Mouse (Mus musculus) liver, embryonic 11.5 days (tissue): ENCODE measurements at regions not wholly inside any gene's neighbourhood (a gene's known extent, or its start where the extent isn't known, plus 50 kb on each side); places are given as distances from the start of the nearest gene placed in this dataset.

Experiments
- ATAC-seq: fragments of 200-750 bp; cut with Nextera tagmentation; replicated peaks from 2 replicates; pipeline ENCODE4 v1.8.0; 2017; ENCODE audit warnings: moderate number of reproducible peaks, mild to moderate bottlenecking, moderate TSS enrichment, moderate library complexity; ENCODE audit not compliant: low FRiP score
- DNase-seq: peaks from one replicate; pipeline ENCODE4 v3.0.0-alpha.2; 2017; ENCODE audit warnings: low spot score
- H3K27ac ChIP-seq: fragments of 300-500 bp; sonication (generic); 2 replicates; pipeline ENCODE4 v1.5.1; 2014; ENCODE audit warnings: mild to moderate bottlenecking, low read depth, low read length, control low read depth
- H3K27me3 ChIP-seq: fragments of 300-500 bp; sonication (generic); replicated peaks from 2 replicates; pipeline ENCODE4 v1.6.1; 2014; ENCODE audit warnings: low read length, mixed read lengths; ENCODE audit not compliant: control insufficient read depth, insufficient read depth
- H3K36me3 ChIP-seq: fragments of 300-500 bp; sonication (generic); 2 replicates; pipeline ENCODE4 v1.6.1; 2014; ENCODE audit warnings: mild to moderate bottlenecking, low read length, moderate library complexity, mixed read lengths; ENCODE audit not compliant: control insufficient read depth, insufficient read depth
- H3K4me1 ChIP-seq: fragments of 300-500 bp; sonication (generic); replicated peaks from 2 replicates; pipeline ENCODE4 v1.6.1; 2014; ENCODE audit warnings: low read length, mixed read lengths; ENCODE audit not compliant: control insufficient read depth, insufficient read depth
- H3K4me2 ChIP-seq: fragments of 300-500 bp; sonication (generic); 2 replicates; pipeline ENCODE4 v1.6.1; 2014; ENCODE audit warnings: mild to moderate bottlenecking, control low read depth, moderate library complexity
- H3K4me3 ChIP-seq: fragments of 300-500 bp; sonication (generic); 2 replicates; pipeline ENCODE4 v1.5.1; 2014; ENCODE audit warnings: low read depth, low read length, control low read depth
- H3K9ac ChIP-seq: fragments of 300-500 bp; sonication (generic); 2 replicates; pipeline ENCODE4 v1.6.1; 2014; ENCODE audit warnings: low read depth, low read length, control low read depth
- H3K9me3 ChIP-seq: fragments of 300-500 bp; sonication (generic); 2 replicates; pipeline ENCODE4 v1.6.1; 2016; ENCODE audit warnings: low read length, inconsistent platforms, mixed read lengths; ENCODE audit not compliant: control insufficient read depth
- WGBS: fragments of 180-500 bp; shearing (Covaris S2); extraction: QIAGEN DNeasy Blood & Tissue Kit; methylation state at CpG from one replicate; pipeline ENCODE4 v1.1.7; 2014; 5-methylcytosine and 5-hydroxymethylcytosine counted together

- H3K27ac ChIP-seq = no peak overlapping the region
- no peak for DNase-seq
- no peaks in the 10 kb centered on the region for H3K4me1 ChIP-seq
- H3K4me3 ChIP-seq = no peak overlapping the region
- 57% methylated on average over 8 of the region's 8 CpGs for WGBS
- H3K4me2 ChIP-seq = no peak overlapping the region
- H3K27me3 ChIP-seq = no peaks in the 10 kb centered on the region
- no peak overlapping the region for H3K9ac ChIP-seq
- ATAC-seq = no peak
- no peaks in the 10 kb centered on the region for H3K36me3 ChIP-seq
- no peaks in the 10 kb centered on the region for H3K9me3 ChIP-seq
These were observed 1026.6 kb downstream of the Bcl11a start for GRCm38 (mm10) chr11:25104432-25104831.

- no peak overlapping the region for H3K9ac ChIP-seq
- no peak overlapping the region for H3K4me3 ChIP-seq
- no peaks in the 10 kb centered on the region for H3K36me3 ChIP-seq
- H3K27me3 ChIP-seq = no peaks in the 10 kb centered on the region
- no peaks in the 10 kb centered on the region for H3K9me3 ChIP-seq
- WGBS = 48% methylated on average over 2 of the region's 2 CpGs
- H3K27ac ChIP-seq = no peak overlapping the region
- no peaks in the 10 kb centered on the region for H3K4me1 ChIP-seq
- H3K4me2 ChIP-seq = no peak overlapping the region
- DNase-seq = no peak
- no peak for ATAC-seq
These were observed 1046.6 kb downstream of the Bcl11a start for GRCm38 (mm10) chr11:25124458-25124857.

GRCm38 (mm10) chr11:25142226-25142625 is 1064.4 kb downstream of the Bcl11a start:
- no peak overlapping the region for H3K27ac ChIP-seq
- WGBS = 72% methylated on average over 2 of the region's 2 CpGs

GRCm38 (mm10) chr11:25142833-25143232 is 1065.0 kb downstream of the Bcl11a start:
- no peak for DNase-seq
- WGBS = 75% methylated on average over 4 of the region's 4 CpGs

More at GRCm38 (mm10) chr11:25142226-25142625, 1064.4 kb downstream of the Bcl11a start:
- Histone ChIP-seq H3K9me3 (no peaks in the 10 kb centered on the region), H3K4me2 (no peak overlapping the region), H3K4me1 (no peaks in the 10 kb centered on the region), H3K36me3 (no peaks in the 10 kb centered on the region), H3K4me3 (no peak overlapping the region), H3K27me3 (no peaks in the 10 kb centered on the region), H3K9ac (no peak overlapping the region)
- no peak for ATAC-seq
- DNase-seq = no peak

GRCm38 (mm10) chr11:25147287-25147686 is 1063.3 kb downstream of the 5730522E02Rik start:
- 74% methylated on average over 3 of the region's 3 CpGs for WGBS
- Histone ChIP-seq H3K27ac (no peak overlapping the region), H3K4me2 (no peak overlapping the region), H3K4me3 (no peak overlapping the region), H3K27me3 (no peaks in the 10 kb centered on the region), H3K4me1 (no peaks in the 10 kb centered on the region), H3K9ac (no peak overlapping the region), H3K9me3 (no peaks in the 10 kb centered on the region), H3K36me3 (no peaks in the 10 kb centered on the region)
- DNase-seq (no peak), ATAC-seq (no peak)

More at GRCm38 (mm10) chr11:25142833-25143232, 1065.0 kb downstream of the Bcl11a start:
- no peak for ATAC-seq
- Histone ChIP-seq H3K9me3 (no peaks in the 10 kb centered on the region), H3K27me3 (no peaks in the 10 kb centered on the region), H3K4me1 (no peaks in the 10 kb centered on the region), H3K27ac (no peak overlapping the region), H3K4me3 (no peak overlapping the region), H3K9ac (no peak overlapping the region), H3K36me3 (no peaks in the 10 kb centered on the region), H3K4me2 (no peak overlapping the region)

- DNase-seq (no peak), ATAC-seq (no peak)
- Histone ChIP-seq H3K4me1 (no peaks in the 10 kb centered on the region), H3K27me3 (no peaks in the 10 kb centered on the region), H3K4me3 (no peak overlapping the region), H3K27ac (no peak overlapping the region), H3K9me3 (no peaks in the 10 kb centered on the region), H3K9ac (no peak overlapping the region), H3K36me3 (no peaks in the 10 kb centered on the region), H3K4me2 (no peak overlapping the region)
- 32% methylated on average over 5 of the region's 5 CpGs for WGBS
These were observed 1053.9 kb downstream of the 5730522E02Rik start for GRCm38 (mm10) chr11:25156705-25157104.

- Histone ChIP-seq H3K4me1 (no peaks in the 10 kb centered on the region), H3K9ac (no peak overlapping the region), H3K9me3 (no peaks in the 10 kb centered on the region), H3K27ac (no peak overlapping the region), H3K4me3 (no peak overlapping the region), H3K36me3 (no peaks in the 10 kb centered on the region), H3K27me3 (no peaks in the 10 kb centered on the region), H3K4me2 (no peak overlapping the region)
- ATAC-seq (no peak), DNase-seq (no peak)
- WGBS = 38% methylated on average over 11 of the region's 11 CpGs
These were observed 1053.3 kb downstream of the 5730522E02Rik start for GRCm38 (mm10) chr11:25157135-25157860.

GRCm38 (mm10) chr11:25157861-25158245 is 1052.7 kb downstream of the 5730522E02Rik start:
- DNase-seq (no peak), ATAC-seq (no peak)
- Histone ChIP-seq H3K4me3 (no peak overlapping the region), H3K9ac (no peak overlapping the region), H3K36me3 (no peaks in the 10 kb centered on the region), H3K4me1 (no peaks in the 10 kb centered on the region), H3K27me3 (no peaks in the 10 kb centered on the region), H3K27ac (no peak overlapping the region), H3K4me2 (no peak overlapping the region), H3K9me3 (no peaks in the 10 kb centered on the region)
- WGBS = 63% methylated on average over 3 of the region's 3 CpGs

- Histone ChIP-seq H3K4me1 (no peaks in the 10 kb centered on the region), H3K27ac (no peak overlapping the region), H3K4me2 (no peak overlapping the region), H3K9ac (no peak overlapping the region), H3K27me3 (no peaks in the 10 kb centered on the region), H3K4me3 (no peak overlapping the region), H3K9me3 (no peaks in the 10 kb centered on the region), H3K36me3 (no peaks in the 10 kb centered on the region)
- 76% methylated on average over 1 of the region's 1 CpGs for WGBS
- no peak for ATAC-seq
- DNase-seq = no peak
These were observed 1051.7 kb downstream of the 5730522E02Rik start for GRCm38 (mm10) chr11:25158884-25159283.
